Mouse (Mus musculus) olfactory bulb, adult 2 months (tissue): ENCODE results near the gene Tnfsf10.

Experiments
- CTCF ChIP-seq: fragments of 200-500 bp; IDR thresholded peaks from 2 replicates; pipeline ENCODE4 v1.5.1; 2012; ENCODE audit warnings: low read depth, mild to moderate bottlenecking, low read length, moderate library complexity; ENCODE audit not compliant: insufficient read depth
- POLR2A ChIP-seq: fragments of 200-500 bp; IDR thresholded peaks from 2 replicates; pipeline ENCODE4 v1.6.1; 2012; ENCODE audit warnings: mild to moderate bottlenecking, low read depth, low read length, moderate library complexity; ENCODE audit not compliant: insufficient read depth

- TF ChIP-seq POLR2A (no peak), CTCF (no peak)
Observed at GRCm38 (mm10) chr3:27359100-27359720, 42.4 kb downstream of the Tnfsf10 start.
